Mouse (Mus musculus) embryonic facial prominence, embryonic 14.5 days (tissue): ENCODE results near the gene Il13. TPM values are rescaled to one million over a fixed set of nuclear protein-coding genes. Genes with fewer than 3 reads are reported as not detected.

Experiments
- ATAC-seq: fragments of 200-750 bp; cut with Nextera tagmentation; 2 replicates; pipeline ENCODE4 v1.8.0; 2017; ENCODE audit warnings: low read depth, moderate number of reproducible peaks, moderate TSS enrichment
- DNase-seq: peaks from one replicate; pipeline ENCODE4 v3.0.0-alpha.2; 2015; ENCODE audit warnings: low spot score
- H3K27ac ChIP-seq: fragments of 300-500 bp; sonication (generic); replicated peaks from 2 replicates; pipeline ENCODE4 v1.5.1; 2014; ENCODE audit warnings: low read depth, mild to moderate bottlenecking, low read length, moderate library complexity
- H3K27me3 ChIP-seq: fragments of 300-500 bp; sonication (generic); replicated peaks from 2 replicates; pipeline ENCODE4 v1.6.1; 2014; ENCODE audit warnings: low read length; ENCODE audit not compliant: control insufficient read depth, insufficient read depth
- H3K36me3 ChIP-seq: fragments of 300-500 bp; sonication (generic); 2 replicates; pipeline ENCODE4 v1.6.1; 2014; ENCODE audit warnings: low read length, mixed read lengths; ENCODE audit not compliant: control insufficient read depth, insufficient read depth
- H3K4me1 ChIP-seq: fragments of 300-500 bp; sonication (generic); 2 replicates; pipeline ENCODE4 v1.6.1; 2014; ENCODE audit warnings: antibody characterized with exemption, low read length; ENCODE audit not compliant: control insufficient read depth, insufficient read depth
- H3K4me2 ChIP-seq: fragments of 300-500 bp; sonication (generic); 2 replicates; pipeline ENCODE4 v1.6.1; 2014; ENCODE audit warnings: low read depth, mild to moderate bottlenecking, low read length, moderate library complexity, mixed read lengths
- H3K4me3 ChIP-seq: fragments of 300-500 bp; sonication (generic); 2 replicates; pipeline ENCODE4 v1.5.1; 2014; ENCODE audit warnings: low read depth, mild to moderate bottlenecking, low read length
- H3K9ac ChIP-seq: fragments of 300-500 bp; sonication (generic); 2 replicates; pipeline ENCODE4 v1.6.1; 2014; ENCODE audit warnings: low read depth, mild to moderate bottlenecking, low read length, moderate library complexity, mixed read lengths
- H3K9me3 ChIP-seq: fragments of 300-500 bp; sonication (generic); 2 replicates; pipeline ENCODE4 v1.6.1; 2016; ENCODE audit warnings: low read length; ENCODE audit not compliant: control insufficient read depth
- WGBS: fragments of 180-500 bp; shearing (Covaris S2); extraction: QIAGEN DNeasy Blood & Tissue Kit; methylation state at CpG from one replicate; pipeline ENCODE4 v1.1.7; 2014; 5-methylcytosine and 5-hydroxymethylcytosine counted together
- polyA plus RNA-seq: library from polyadenylated mRNA; unstranded; fragments of >200 nt; fragmentation: Nextera tagmentation; extraction: Ambion mirVana; gene quantifications from 2 replicates; pipeline ENCODE4 v1.2.1, GENCODE M21; 2014

Gene Il13
- polyA plus RNA-seq, 1 experiment from 2014 or later, result not detected

- Histone ChIP-seq H3K9me3 (no peaks in the 10 kb centered on the region), H3K4me1 (no peaks in the 10 kb centered on the region), H3K4me3 (no peak overlapping the region), H3K9ac (no peak overlapping the region), H3K27ac (no peak overlapping the region), H3K4me2 (no peak overlapping the region), H3K36me3 (peaks cover 30% of the 10 kb centered on the region), H3K27me3 (no peaks in the 10 kb centered on the region)
- no peak for ATAC-seq
- DNase-seq, result no peak
- WGBS, result 85% methylated on average over 8 of the region's 8 CpGs
Observed at GRCm38 (mm10) chr11:53657381-53657780, 22.9 kb upstream of the Il13 start.

- DNase-seq (no peak), ATAC-seq (no peak)
- Histone ChIP-seq H3K4me3 (no peak overlapping the region), H3K9me3 (no peaks in the 10 kb centered on the region), H3K4me1 (no peaks in the 10 kb centered on the region), H3K36me3 (peaks cover 37% of the 10 kb centered on the region), H3K27me3 (no peaks in the 10 kb centered on the region), H3K27ac (no peak overlapping the region), H3K9ac (no peak overlapping the region), H3K4me2 (no peak overlapping the region)
- WGBS, result 88% methylated on average over 9 of the region's 9 CpGs
Observed at GRCm38 (mm10) chr11:53656558-53657202, 22.2 kb upstream of the Il13 start.

- ATAC-seq (no peak), DNase-seq (no peak)
- H3K4me2 ChIP-seq, result no peak overlapping the region
- H3K4me3 ChIP-seq, result no peak overlapping the region
- peaks cover 54% of the 10 kb centered on the region for H3K36me3 ChIP-seq
- no peaks in the 10 kb centered on the region for H3K4me1 ChIP-seq
- H3K27me3 ChIP-seq, result no peaks in the 10 kb centered on the region
- H3K9ac ChIP-seq, result no peak overlapping the region
- no peak overlapping the region for H3K27ac ChIP-seq
- 88% methylated on average over 5 of the region's 5 CpGs for WGBS
- H3K9me3 ChIP-seq, result no peaks in the 10 kb centered on the region
Observed at GRCm38 (mm10) chr11:53655043-53655442, 20.5 kb upstream of the Il13 start.

- Histone ChIP-seq H3K4me2 (no peak overlapping the region), H3K36me3 (peaks cover 60% of the 10 kb centered on the region), H3K4me1 (no peaks in the 10 kb centered on the region), H3K27me3 (no peaks in the 10 kb centered on the region), H3K9me3 (no peaks in the 10 kb centered on the region), H3K27ac (no peak overlapping the region), H3K9ac (no peak overlapping the region), H3K4me3 (no peak overlapping the region)
- no peak for ATAC-seq
- no peak for DNase-seq
- WGBS, result 90% methylated on average over 2 of the region's 2 CpGs
Observed at GRCm38 (mm10) chr11:53652427-53652826, 17.9 kb upstream of the Il13 start.

GRCm38 (mm10) chr11:53651441-53651840 lies 16.9 kb upstream of the Il13 start:
- no peak overlapping the region for H3K9ac ChIP-seq
- H3K4me2 ChIP-seq, result no peak overlapping the region
- H3K4me1 ChIP-seq, result no peaks in the 10 kb centered on the region
- peaks cover 55% of the 10 kb centered on the region for H3K36me3 ChIP-seq
- H3K4me3 ChIP-seq, result no peak overlapping the region
- WGBS, result 86% methylated on average over 4 of the region's 4 CpGs
- no peak for DNase-seq
- no peaks in the 10 kb centered on the region for H3K9me3 ChIP-seq
- no peaks in the 10 kb centered on the region for H3K27me3 ChIP-seq
- H3K27ac ChIP-seq, result no peak overlapping the region
- ATAC-seq, result no peak

- no peak for DNase-seq
- Histone ChIP-seq H3K9ac (no peak overlapping the region), H3K4me2 (no peak overlapping the region), H3K36me3 (no peaks in the 10 kb centered on the region), H3K27ac (no peak overlapping the region), H3K4me1 (no peaks in the 10 kb centered on the region), H3K27me3 (no peaks in the 10 kb centered on the region), H3K4me3 (no peak overlapping the region), H3K9me3 (no peaks in the 10 kb centered on the region)
- WGBS, result 78% methylated on average over 5 of the region's 5 CpGs
- no peak for ATAC-seq
Observed at GRCm38 (mm10) chr11:53644017-53644416, 9.5 kb upstream of the Il13 start.

- Histone ChIP-seq H3K27ac (no peak overlapping the region), H3K36me3 (no peaks in the 10 kb centered on the region)
- ATAC-seq, result no peak
Observed at GRCm38 (mm10) chr11:53642744-53643279, 8.3 kb upstream of the Il13 start.

DNA sequence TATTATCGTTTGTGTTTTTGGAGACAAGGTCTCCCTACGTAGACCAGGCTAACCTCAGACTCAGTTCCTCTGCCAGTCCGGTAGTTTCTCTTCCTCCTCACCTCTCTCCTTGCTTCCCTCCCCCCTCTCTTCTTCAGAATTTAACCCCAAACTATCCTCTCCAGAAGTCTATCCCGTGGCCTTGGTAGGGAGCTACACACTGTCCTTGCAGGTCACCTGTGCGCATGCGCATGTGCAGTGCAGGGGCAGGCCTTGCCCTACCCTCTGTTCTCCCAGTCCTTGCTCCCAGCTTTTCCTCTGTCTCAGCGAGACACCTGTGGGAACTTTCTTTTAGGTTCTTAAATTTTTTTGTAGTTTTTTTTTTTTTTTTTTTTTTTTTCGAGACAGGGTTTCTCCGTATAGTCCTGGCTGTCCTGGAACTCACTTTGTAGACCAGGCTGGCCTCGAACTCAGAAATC lies 3.3 kb upstream of the Il13 start:
- Histone ChIP-seq H3K27ac (no peak overlapping the region), H3K36me3 (no peaks in the 10 kb centered on the region), H3K9ac (no peak overlapping the region), H3K9me3 (no peaks in the 10 kb centered on the region), H3K4me1 (peaks cover 8% of the 10 kb centered on the region), H3K27me3 (peaks cover 4% of the 10 kb centered on the region; the same call in 1 of the 2 replicates), H3K4me2 (no peak overlapping the region), H3K4me3 (no peak overlapping the region)
- DNase-seq (no peak), ATAC-seq (no peak)
- 75% methylated on average over 10 of the region's 10 CpGs for WGBS

More at GRCm38 (mm10) chr11:53642744-53643279, 8.3 kb upstream of the Il13 start:
- Histone ChIP-seq H3K4me2 (no peak overlapping the region), H3K4me3 (no peak overlapping the region), H3K9ac (no peak overlapping the region), H3K4me1 (no peaks in the 10 kb centered on the region), H3K27me3 (no peaks in the 10 kb centered on the region), H3K9me3 (no peaks in the 10 kb centered on the region)
- 78% methylated on average over 12 of the region's 12 CpGs for WGBS
- no peak for DNase-seq
